Mouse (Mus musculus) CD4-positive, CD25-positive, alpha-beta regulatory T cell, adult 9 weeks (primary cell): ENCODE data around the gene Socs3. TPM values are rescaled to one million over a fixed set of nuclear protein-coding genes. Genes with fewer than 3 reads are reported as not detected.

Experiments used
- polyA plus RNA-seq: library from polyadenylated mRNA; unstranded; fragments of 100-300 nt; shearing (Covaris generic); gene quantifications from one replicate; pipeline ENCODE4 v1.2.1, GENCODE M21; 2017

Gene Socs3
- 51.2 TPM for polyA plus RNA-seq

DNA sequence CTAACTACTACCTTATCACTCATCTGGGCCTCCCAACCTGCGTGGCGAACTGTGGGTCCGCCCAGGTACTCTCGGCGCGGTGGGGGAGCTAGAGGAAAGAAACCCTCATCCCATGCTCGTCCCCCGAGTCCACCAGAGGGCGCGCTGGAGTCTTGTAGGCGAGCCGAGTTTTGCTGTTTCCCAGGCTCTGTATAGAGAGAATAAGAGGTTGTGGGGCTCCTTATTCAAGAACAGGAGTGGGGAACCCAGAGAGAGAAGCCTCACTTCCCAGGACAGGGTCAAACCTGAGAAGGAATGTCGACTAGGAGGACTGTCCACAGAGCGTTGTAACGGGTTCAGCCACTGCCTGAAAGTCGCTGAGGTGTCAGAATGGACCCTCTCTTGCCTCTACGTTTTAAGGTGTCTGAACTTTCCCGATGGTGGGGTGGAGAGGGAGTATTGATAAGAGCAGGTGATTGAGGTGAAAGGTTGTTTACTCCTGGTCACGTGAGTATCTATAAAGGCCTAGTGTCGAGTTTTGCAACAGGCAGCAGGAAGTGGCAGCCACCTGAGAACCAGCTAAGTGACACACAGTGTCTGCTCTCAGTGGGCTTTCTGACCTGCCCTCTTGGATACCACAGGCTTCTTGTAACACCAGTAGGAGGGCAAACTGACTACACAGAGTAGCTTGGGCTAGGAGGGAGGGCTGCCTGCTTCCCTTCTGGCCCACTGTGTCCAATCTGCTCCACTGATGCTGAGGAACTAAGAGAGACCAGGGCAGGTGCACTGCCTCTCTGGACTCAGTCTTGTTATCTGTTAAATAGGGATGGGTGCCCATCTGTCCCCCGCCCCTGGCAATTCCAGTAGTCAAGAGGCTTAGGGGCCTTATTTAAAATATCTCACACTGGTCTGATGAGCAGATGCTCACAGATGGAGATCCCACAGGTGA lies at the start of gene Socs3:
Gene Socs3, minus strand, starts transcription at position 103 of the 928 bp plus-strand sequence.

DNA sequence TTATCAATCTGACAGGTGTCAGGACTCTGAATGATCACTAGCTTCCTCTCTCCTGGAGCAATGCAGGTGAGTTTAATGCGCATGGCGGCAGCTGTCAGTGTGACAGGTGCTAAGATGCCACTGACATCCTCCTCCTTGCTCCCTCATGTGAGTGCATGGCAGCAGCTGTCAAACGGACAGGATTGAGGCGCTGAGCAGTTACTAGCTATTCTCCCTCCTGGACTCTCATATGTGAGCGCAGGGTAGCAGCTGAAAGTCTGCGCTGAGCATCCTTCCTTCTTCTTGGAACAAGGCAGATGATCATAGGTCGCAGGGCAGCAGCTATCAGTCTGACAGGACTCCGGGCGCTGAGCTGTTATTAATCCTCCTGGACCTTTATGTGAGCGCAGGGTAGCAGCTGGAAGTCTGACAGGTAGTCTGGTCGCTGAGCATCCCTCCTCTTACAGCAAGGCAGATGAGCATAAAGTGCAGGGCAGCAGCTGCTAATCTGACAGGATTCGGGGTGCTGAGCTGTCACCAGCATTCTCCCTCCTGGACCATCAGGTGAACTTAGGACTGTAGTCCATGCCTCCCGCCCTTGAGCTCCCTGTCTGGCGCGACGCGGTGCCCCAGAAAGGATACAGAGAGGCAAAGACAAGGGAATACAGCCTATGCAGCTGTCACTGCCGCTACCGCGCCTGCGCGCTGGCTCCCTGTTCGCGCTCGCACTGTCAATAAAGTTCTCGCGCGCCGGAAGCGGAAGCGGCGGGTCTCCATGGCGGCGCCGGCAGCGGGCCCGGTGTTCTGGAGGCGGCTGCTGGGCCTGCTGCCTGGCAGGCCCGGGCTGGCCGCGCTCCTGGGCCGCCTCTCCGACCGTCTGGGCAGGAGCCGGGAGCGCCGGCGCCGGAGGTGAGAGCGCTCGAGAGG lies 16.5 kb upstream of the Socs3 start, which contains the start of gene Pgs1:
Gene Pgs1, plus strand, starts transcription at position 167 of the 906 bp plus-strand sequence.

Other genes with a start within 250 kb of the Socs3 start
- gene Tmc8, start 188.0 kb downstream of the Socs3 start, polyA plus RNA-seq: 143 TPM
- 166 TPM for gene Tmc6, start 187.8 kb downstream of the Socs3 start, polyA plus RNA-seq
- gene 6030468B19Rik, start 172.4 kb downstream of the Socs3 start, polyA plus RNA-seq: 0.68 TPM
- 5.6 TPM for gene Gm20708, start 160.4 kb downstream of the Socs3 start, polyA plus RNA-seq
- gene Syngr2, start 160.4 kb downstream of the Socs3 start, polyA plus RNA-seq: 177 TPM
- 30.3 TPM for gene Afmid, start 144.1 kb downstream of the Socs3 start, polyA plus RNA-seq
- gene Tk1, start 144.0 kb downstream of the Socs3 start, polyA plus RNA-seq: 34.4 TPM
- gene Birc5, start 120.8 kb downstream of the Socs3 start, polyA plus RNA-seq: 16.9 TPM
- gene Tmem235, start 109.3 kb downstream of the Socs3 start, polyA plus RNA-seq: not detected
- 20.7 TPM for gene Tha1, start 96.6 kb downstream of the Socs3 start, polyA plus RNA-seq
- 40.3 TPM for gene Pgs1, start 16.2 kb upstream of the Socs3 start, polyA plus RNA-seq
- 0.81 TPM for gene Dnah17, start 160.6 kb upstream of the Socs3 start, polyA plus RNA-seq